Mouse (Mus musculus) central nervous system, embryonic 14 days (tissue): ENCODE data around the gene Slc39a11. TPM values are rescaled to one million over a fixed set of nuclear protein-coding genes. Genes with fewer than 3 reads are reported as not detected.

ENCODE experiments used
- polyA plus RNA-seq: library from polyadenylated mRNA; depleted of rRNA; stranded (reverse); fragments of >200 nt; gene quantifications from 2 replicates; pipeline ENCODE4 v1.2.3, GENCODE M21; 2012; rRNA removed

The Slc39a11 gene
- polyA plus RNA-seq, result 20.8 and 22.2 TPM in 2 replicates

GRCm38 (mm10) chr11:113649353-113650210 is at the start of gene Slc39a11:
Gene Slc39a11, minus strand, starts transcription at chr11:113650079.

DNA sequence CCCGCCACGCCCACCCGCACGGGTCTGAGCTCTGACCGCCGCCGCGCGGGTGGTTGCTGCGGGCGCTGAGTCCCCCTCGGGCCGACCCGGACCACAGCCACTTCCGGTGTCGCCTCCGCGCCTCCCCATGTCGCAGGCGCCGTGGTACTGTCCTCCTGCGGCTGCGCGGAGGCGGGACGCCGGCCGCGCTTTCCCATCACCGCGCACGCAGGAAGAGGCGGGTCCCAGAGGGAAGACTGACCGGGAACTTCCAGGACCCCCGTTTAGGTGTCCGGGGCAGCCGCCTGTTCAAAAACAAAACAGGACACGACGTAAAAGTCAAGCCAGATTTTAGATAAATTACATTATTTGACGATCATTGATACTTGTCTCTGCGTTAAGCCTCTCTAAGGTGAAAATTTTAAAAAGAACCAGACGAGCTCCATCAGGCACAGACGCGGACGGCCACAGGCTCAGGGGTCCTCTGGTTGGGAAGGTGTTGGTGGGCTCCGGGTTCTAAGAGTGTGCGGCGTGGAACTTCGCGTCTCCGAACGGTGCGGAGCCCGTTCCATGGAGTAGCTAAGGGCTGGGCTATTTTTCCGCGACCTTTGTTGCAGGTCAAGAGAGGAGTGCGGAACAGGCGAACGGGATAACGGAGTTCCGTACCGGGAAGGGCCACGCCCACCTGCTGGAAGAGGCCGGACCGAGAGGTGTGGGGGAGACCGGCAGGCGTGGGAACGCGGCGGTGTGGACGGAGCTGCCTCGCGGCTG is 34.3 kb upstream of the Slc39a11 start, which contains the start of the genes Fam104a and D11Wsu47e:
Gene Fam104a (minus strand): TSS at position 199 of the 750 bp plus-strand sequence.
Gene D11Wsu47e (plus strand): TSS at position 456 of the 750 bp plus-strand sequence.

GRCm38 (mm10) chr11:113648690-113649352 is 1.1 kb downstream of the Slc39a11 start, which contains the start of gene Cog1:
Gene Cog1, plus strand, starts transcription at chr11:113649169.

GRCm38 (mm10) chr11:113618672-113619419 is 31.0 kb downstream of the Slc39a11 start, which contains the start of gene Sstr2:
Gene Sstr2, plus strand, starts transcription at chr11:113619342.

Other genes starting within 250 kb of the Slc39a11 start
- 27.3 and 49.1 TPM in 2 replicates for gene Sstr2, start 30.7 kb downstream of the Slc39a11 start, polyA plus RNA-seq
- gene Cog1, start 910 bp downstream of the Slc39a11 start, polyA plus RNA-seq, result 49.8 and 51.6 TPM in 2 replicates
- 32.9 and 34.4 TPM in 2 replicates for gene Fam104a, start 34.1 kb upstream of the Slc39a11 start, polyA plus RNA-seq
- 32.5 and 36.1 TPM in 2 replicates for gene D11Wsu47e, start 34.3 kb upstream of the Slc39a11 start, polyA plus RNA-seq
- gene Cpsf4l, start 59.9 kb upstream of the Slc39a11 start, polyA plus RNA-seq, result 0.17 and 0.38 TPM in 2 replicates
- 49.0 and 51.6 TPM in 2 replicates for gene Cdc42ep4, start 101.8 kb upstream of the Slc39a11 start, polyA plus RNA-seq